In genomic region chr14:34533537-34533936, GRCm38 (mm10) we compare ENCODE assay signal across 24 mouse cellular contexts. TPM values are rescaled to one million over a fixed set of nuclear protein-coding genes. Genes with fewer than 3 reads are reported as not detected.
DNase-seq lines count a peak whose midpoint lies in the region; ATAC-seq lines count a peak whose summit lies in the region.
"Had no signal": no experiment of that assay in that cellular context is flagged by ENCODE, and none has a peak within 500 bp of the region (broad histone marks: within the 10 kb centered on the region; RNA-seq: fewer than 3 reads in every experiment).

No protein-coding gene starts in this region.

- peak; percentile 30 for DNase-seq in gastrocnemius, postnatal 10 days
- DNase-seq in gastrocnemius, adult 8-10 months (ENCODE audit: low spot score in 2 of 2), result no peak
- no peak for DNase-seq in heart, postnatal 10 days
- peak; percentile 33 for DNase-seq in lung, postnatal 36 days
- DNase-seq in lung, postnatal 4 days, result no peak
- peak; percentile 53 for DNase-seq in skeletal muscle tissue, adult 2 months (ENCODE audit: low read depth, low spot score)
- DNase-seq in embryo, embryonic 11 days, result no peak
- DNase-seq: adrenal gland, adult 8-10 months; adrenal gland, postnatal 36 days; cerebellum, adult 2 months; cerebellum, postnatal 14 days; kidney, adult 18-20 months had no signal

- no peak overlapping the region for H3K9ac ChIP-seq in heart, embryonic 15.5 days
- H3K9ac ChIP-seq: embryonic facial prominence, embryonic 13.5 days; hindbrain, embryonic 14.5 days; intestine, embryonic 15.5 days had no signal

- WGBS in heart, embryonic 15.5 days, result 69% methylated on average over 5 of the region's 5 CpGs

- H3K4me1 ChIP-seq in heart, embryonic 15.5 days (replicated peaks), result peaks cover 15% of the 10 kb centered on the region
- H3K4me1 ChIP-seq: embryonic facial prominence, embryonic 13.5 days; forebrain, embryonic 10.5 days; hindbrain, embryonic 10.5 days had no signal

- peaks cover 58% of the 10 kb centered on the region for H3K36me3 ChIP-seq in heart, embryonic 15.5 days
- H3K36me3 ChIP-seq: embryonic facial prominence, embryonic 13.5 days; forebrain, embryonic 10.5 days; hindbrain, embryonic 10.5 days; intestine, embryonic 15.5 days had no signal

- intact Hi-C loops in heart, postnatal 10 days (cut with DNase I), result no loop called here

- no peak for ATAC-seq in heart, embryonic 15.5 days (replicated peaks; ENCODE audit: insufficient number of reproducible peaks, insufficient read depth, low FRiP score, low read depth)
- ATAC-seq: forebrain, embryonic 14.5 days; intestine, embryonic 15.5 days had no signal

- H3K27me3 ChIP-seq in heart, embryonic 15.5 days, result no peaks in the 10 kb centered on the region

- H3K4me3 ChIP-seq in heart, embryonic 15.5 days, result no peak overlapping the region
- H3K4me3 ChIP-seq: embryonic facial prominence, embryonic 13.5 days; forebrain, embryonic 10.5 days; heart, embryonic 10.5 days; hindbrain, embryonic 10.5 days; intestine, embryonic 15.5 days had no signal

- H3K9me3 ChIP-seq in heart, embryonic 15.5 days (replicated peaks), result no peaks in the 10 kb centered on the region
- H3K9me3 ChIP-seq: heart, embryonic 10.5 days; intestine, embryonic 15.5 days had no signal

- no peak overlapping the region for H3K4me2 ChIP-seq in heart, embryonic 15.5 days
- H3K4me2 ChIP-seq: embryonic facial prominence, embryonic 13.5 days; hindbrain, embryonic 14.5 days; intestine, embryonic 15.5 days had no signal

- H3K27ac ChIP-seq in heart, embryonic 15.5 days, result peak overlapping the region; percentile 12; the same call in 1 of the 2 replicates
- H3K27ac ChIP-seq: embryonic facial prominence, embryonic 13.5 days; forebrain, embryonic 10.5 days; heart, embryonic 10.5 days; hindbrain, embryonic 10.5 days; hindbrain, embryonic 14.5 days; intestine, embryonic 15.5 days had no signal

RNA-seq across cellular contexts. Expression of gene 9230112D13Rik, which starts 10.9 kb away (rescaled TPM):
- total RNA-seq in gastrocnemius, postnatal 10 days (2021), result not detected
- not detected for total RNA-seq in gastrocnemius, adult 8-10 months (2022)
- polyA plus RNA-seq in heart, embryonic 15.5 days (2015; fragmentation: Nextera tagmentation; extraction: Ambion mirVana), result not detected in 2 replicates
- total RNA-seq in heart, postnatal 10 days (2021), result not detected
- total RNA-seq: adrenal gland, adult 8-10 months; adrenal gland, postnatal 36 days; ES-E14; granulocyte monocyte progenitor cell, adult 5-6 weeks had no signal
- polyA plus RNA-seq: cerebellum, adult 2 months; cortical plate, adult 2 months; embryonic facial prominence, embryonic 13.5 days; forebrain, embryonic 10.5 days; forebrain, embryonic 14.5 days; heart, embryonic 10.5 days; heart, postnatal 0 days; hindbrain, embryonic 10.5 days; hindbrain, embryonic 14.5 days; intestine, embryonic 15.5 days had no signal

RNA-seq across cellular contexts. Expression of gene Bmpr1a, which starts 30.4 kb away (rescaled TPM):
- 100 to 1,000 TPM in 1 of 2 experiments, 10 to 100 TPM in 1; 92.4 to 102 TPM for total RNA-seq in gastrocnemius, postnatal 10 days (2021)
- total RNA-seq in gastrocnemius, adult 8-10 months (2022), result 10 to 100 TPM; 42.9 to 52.0 (median 48.1) TPM
- 35.5 and 36.2 TPM in 2 replicates for polyA plus RNA-seq in heart, embryonic 15.5 days (2015; fragmentation: Nextera tagmentation; extraction: Ambion mirVana)
- total RNA-seq in heart, postnatal 10 days (2021), result 100 to 1,000 TPM in 1 of 2 experiments, 10 to 100 TPM in 1; 83.2 to 115 TPM

RNA-seq across cellular contexts. Expression of gene Ldb3, which starts 54.9 kb away (rescaled TPM):
- total RNA-seq in gastrocnemius, postnatal 10 days (2021), result 1,000 to 10,000 TPM; 1,336 to 1,359 TPM
- total RNA-seq in gastrocnemius, adult 8-10 months (2022), result 1,000 to 10,000 TPM; 1,553 to 2,052 (median 1,838) TPM
- 300 and 308 TPM in 2 replicates for polyA plus RNA-seq in heart, embryonic 15.5 days (2015; fragmentation: Nextera tagmentation; extraction: Ambion mirVana)
- 100 to 1,000 TPM; 879 to 920 TPM for total RNA-seq in heart, postnatal 10 days (2021)
- total RNA-seq: granulocyte monocyte progenitor cell, adult 5-6 weeks had no signal

Comparison
In these comparisons a context has a peak if more than half of its experiments do, and no peak if none do; other contexts are left out.
1. DNase-seq: peak in gastrocnemius, postnatal 10 days (single experiment), lung, postnatal 36 days (single experiment) and skeletal muscle tissue, adult 2 months (single experiment); none in gastrocnemius, adult 8-10 months (0 of 2), heart, postnatal 10 days (0 of 2), lung, postnatal 4 days (0 of 2) and embryo, embryonic 11 days (single experiment).